Mouse (Mus musculus): ENCODE data around the gene Catsperz.

- no peak for TF ChIP-seq MAFK (IDR thresholded peaks at IDR 0.05; ENCODE audit: insufficient read depth, low read depth, low read length)
- TF ChIP-seq CHD2 (IDR thresholded peaks at IDR 0.05; ENCODE audit: low read depth, low read length), result no peak
Observed at GRCm38 (mm10) chr19:6936299-6936698, 11.1 kb upstream of the Catsperz start.

Data from ES-E14 (cell line).